Mouse (Mus musculus) forebrain, embryonic 10.5 days (tissue): ENCODE data around the gene Trmt1. TPM values are rescaled to one million over a fixed set of nuclear protein-coding genes. Genes with fewer than 3 reads are reported as not detected.
A peak's percentile ranks its signal among the peaks of the same experiment; 100 is the strongest.

Experiments
- DNase-seq: peaks from one replicate; pipeline ENCODE4 v3.0.0-alpha.2; 2017; ENCODE audit warnings: low spot score; ENCODE audit errors: extremely low spot score
- H3K27ac ChIP-seq: fragments of 300-500 bp; sonication (generic); 2 replicates; pipeline ENCODE4 v1.5.1; 2016; ENCODE audit warnings: mild to moderate bottlenecking
- H3K27me3 ChIP-seq: fragments of 300-500 bp; sonication (generic); 2 replicates; pipeline ENCODE4 v1.6.1; 2016; ENCODE audit warnings: mild to moderate bottlenecking; ENCODE audit not compliant: poor library complexity, severe bottlenecking
- H3K36me3 ChIP-seq: fragments of 300-500 bp; sonication (generic); replicated peaks from 2 replicates; pipeline ENCODE4 v1.6.1; 2016; ENCODE audit warnings: mild to moderate bottlenecking, moderate library complexity
- H3K4me1 ChIP-seq: fragments of 300-500 bp; sonication (generic); 2 replicates; pipeline ENCODE4 v1.6.1; 2016
- H3K4me3 ChIP-seq: fragments of 300-500 bp; sonication (generic); 2 replicates; pipeline ENCODE4 v1.5.1; 2016; ENCODE audit warnings: mild to moderate bottlenecking, moderate library complexity
- H3K9me3 ChIP-seq: fragments of 300-500 bp; sonication (generic); 2 replicates; pipeline ENCODE4 v1.6.1; 2016; ENCODE audit warnings: mild to moderate bottlenecking, moderate library complexity
- WGBS: fragments of 180-500 bp; shearing (Covaris S2); methylation state at CpG from one replicate; pipeline ENCODE4 v1.1.7; 2016; 5-methylcytosine and 5-hydroxymethylcytosine counted together
- polyA plus RNA-seq: library from polyadenylated mRNA; unstranded; fragments of >200 nt; fragmentation: Nextera tagmentation; extraction: Ambion mirVana; gene quantifications from 2 replicates; pipeline ENCODE4 v1.2.1, GENCODE M21; 2016

Gene Trmt1
- polyA plus RNA-seq, 1 experiment from 2014 or later = 68.8 TPM

- H3K27ac ChIP-seq = 0 out of 2 replicates have a peak overlapping the region, but pooled peaks have one; percentile 58
- WGBS = 74% methylated on average over 9 of the region's 9 CpGs
Measured at GRCm38 (mm10) chr8:84653092-84653631, 32.9 kb upstream of the Trmt1 start.

DNA sequence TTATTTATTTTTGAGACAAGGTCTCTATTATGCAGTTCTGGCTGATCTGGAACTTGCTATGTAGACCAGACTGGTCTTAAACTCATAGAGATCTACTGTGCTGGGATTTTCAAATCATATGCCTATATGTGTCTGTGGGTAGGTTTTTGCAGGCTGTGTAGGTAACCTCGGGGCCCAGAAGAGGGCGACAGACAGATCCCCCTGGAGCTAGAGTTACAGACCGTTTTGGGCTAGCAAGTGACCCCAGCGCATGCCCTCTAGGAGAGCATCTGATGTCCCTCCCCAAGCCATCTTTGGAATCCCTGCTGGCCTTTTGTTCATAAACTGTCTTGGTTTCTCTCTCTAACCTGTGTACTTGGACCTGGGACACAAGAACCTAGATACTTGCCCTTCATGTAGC is 31.5 kb upstream of the Trmt1 start:
- DNase-seq = no peak
- H3K27me3 ChIP-seq = no peaks in the 10 kb centered on the region
- 40% methylated on average over 4 of the region's 4 CpGs for WGBS
- no peaks in the 10 kb centered on the region for H3K36me3 ChIP-seq
- peak overlapping the region; percentile 95 for H3K27ac ChIP-seq
- H3K4me3 ChIP-seq = peak overlapping the region; percentile 53; the same call in 1 of the 2 replicates
- no peaks in the 10 kb centered on the region for H3K9me3 ChIP-seq
- H3K4me1 ChIP-seq = peaks cover 74% of the 10 kb centered on the region

More at GRCm38 (mm10) chr8:84653092-84653631, 32.9 kb upstream of the Trmt1 start:
- H3K4me3 ChIP-seq = no peak overlapping the region
- H3K4me1 ChIP-seq = peaks cover 60% of the 10 kb centered on the region
- H3K36me3 ChIP-seq = no peaks in the 10 kb centered on the region
- no peaks in the 10 kb centered on the region for H3K27me3 ChIP-seq
- H3K9me3 ChIP-seq = no peaks in the 10 kb centered on the region
- DNase-seq = no peak

DNA sequence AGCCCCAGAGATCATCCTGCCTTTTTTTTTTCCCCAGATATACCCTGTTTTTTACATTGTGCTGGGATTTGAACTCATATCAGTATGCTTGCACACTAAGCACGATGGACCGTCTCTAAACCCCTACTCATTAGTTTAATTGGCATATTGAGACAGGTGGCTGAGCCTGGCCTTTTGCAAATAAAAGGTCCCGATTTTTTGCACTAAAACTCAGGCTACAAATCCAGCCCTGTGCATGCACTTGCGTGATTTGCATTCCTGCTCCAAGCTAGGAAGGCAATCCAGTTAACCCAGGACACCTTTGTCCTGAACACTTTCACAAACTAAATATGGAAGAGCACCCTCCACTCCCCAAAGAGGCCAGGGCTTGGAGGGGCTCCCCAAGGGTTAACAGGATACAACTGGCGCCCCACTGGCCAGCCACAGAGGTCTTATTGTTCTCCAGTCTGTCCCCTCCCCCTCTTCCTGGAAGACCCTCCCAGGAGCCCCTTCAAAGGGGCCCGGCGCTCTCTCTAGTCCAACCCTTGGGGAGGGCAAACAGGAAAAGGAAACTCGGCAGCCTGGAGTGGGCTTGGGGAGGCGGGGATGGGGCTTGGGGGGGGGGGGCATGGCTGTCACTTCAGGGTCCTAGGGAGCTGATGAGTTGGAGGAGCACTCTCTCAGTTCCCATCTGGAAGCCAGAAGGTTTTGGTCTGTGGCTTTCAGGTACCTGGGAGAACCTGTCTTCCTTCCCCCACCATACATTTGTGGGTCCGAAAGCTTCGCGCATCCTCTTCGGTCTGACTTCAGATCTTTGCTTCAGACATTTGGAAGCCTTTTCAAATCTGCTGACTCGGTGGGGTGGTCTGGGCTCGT is 30.5 kb upstream of the Trmt1 start:
- H3K4me3 ChIP-seq = peak overlapping the region; percentile 53
- no peaks in the 10 kb centered on the region for H3K36me3 ChIP-seq
- no peaks in the 10 kb centered on the region for H3K9me3 ChIP-seq
- peaks cover 76% of the 10 kb centered on the region for H3K4me1 ChIP-seq
- under 1% methylated on average over 15 of the region's 15 CpGs for WGBS
- peak overlapping the region; percentile 95 for H3K27ac ChIP-seq
- DNase-seq = peak; percentile 82
- no peaks in the 10 kb centered on the region for H3K27me3 ChIP-seq

DNA sequence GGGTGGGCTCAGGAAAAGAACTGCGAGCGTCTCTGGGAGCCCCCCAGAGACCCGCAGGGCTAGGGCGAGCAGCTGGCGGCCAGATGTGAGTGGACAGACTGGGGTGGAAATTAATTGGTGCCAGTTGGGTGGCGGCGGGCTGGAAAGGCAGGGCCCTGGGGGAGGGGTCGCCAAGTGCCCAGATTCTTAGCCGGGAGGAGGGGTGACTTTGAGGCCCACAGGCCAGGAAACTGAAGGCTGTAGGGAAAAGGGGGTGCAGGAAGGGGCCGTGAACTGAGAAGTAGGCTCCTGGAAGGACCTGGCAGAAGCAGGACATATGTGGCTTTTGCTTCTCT is 29.9 kb upstream of the Trmt1 start:
- H3K4me3 ChIP-seq = peak overlapping the region; percentile 53
- 1% methylated on average over 10 of the region's 10 CpGs for WGBS
- H3K27me3 ChIP-seq = no peaks in the 10 kb centered on the region
- H3K27ac ChIP-seq = peak overlapping the region; percentile 95
- DNase-seq = peak; percentile 83
- no peaks in the 10 kb centered on the region for H3K36me3 ChIP-seq
- no peaks in the 10 kb centered on the region for H3K9me3 ChIP-seq
- H3K4me1 ChIP-seq = peaks cover 76% of the 10 kb centered on the region

DNA sequence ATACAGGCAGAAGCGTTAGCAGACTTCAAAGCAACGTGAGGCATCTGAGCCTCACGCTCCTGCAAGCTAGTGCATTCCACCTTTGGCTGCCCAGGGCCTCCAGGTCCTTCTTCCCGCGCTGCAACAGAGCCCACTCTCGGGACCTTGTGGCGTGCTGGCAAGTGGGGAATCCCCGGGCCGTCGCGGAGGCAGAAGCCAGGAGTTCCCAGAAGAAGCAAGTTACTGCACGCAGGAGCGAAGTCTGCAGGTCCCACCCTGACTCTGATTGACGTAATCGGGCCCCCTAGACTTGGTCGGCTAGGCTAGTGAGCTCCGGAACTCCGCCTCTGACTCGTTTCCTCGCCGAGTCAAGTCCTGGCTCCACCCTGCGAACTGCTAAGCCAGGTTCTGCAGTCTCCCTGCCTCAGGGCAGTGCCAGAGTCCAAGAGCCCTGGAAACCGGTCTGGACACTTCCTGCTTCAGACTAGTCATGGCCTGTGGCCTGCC is 29.4 kb upstream of the Trmt1 start:
- Histone ChIP-seq H3K4me3 (peak overlapping the region; percentile 53), H3K9me3 (no peaks in the 10 kb centered on the region), H3K4me1 (peaks cover 78% of the 10 kb centered on the region), H3K36me3 (no peaks in the 10 kb centered on the region), H3K27ac (peak overlapping the region; percentile 95), H3K27me3 (no peaks in the 10 kb centered on the region)
- DNase-seq = peak; percentile 71
- WGBS = 1% methylated on average over 23 of the region's 23 CpGs

DNA sequence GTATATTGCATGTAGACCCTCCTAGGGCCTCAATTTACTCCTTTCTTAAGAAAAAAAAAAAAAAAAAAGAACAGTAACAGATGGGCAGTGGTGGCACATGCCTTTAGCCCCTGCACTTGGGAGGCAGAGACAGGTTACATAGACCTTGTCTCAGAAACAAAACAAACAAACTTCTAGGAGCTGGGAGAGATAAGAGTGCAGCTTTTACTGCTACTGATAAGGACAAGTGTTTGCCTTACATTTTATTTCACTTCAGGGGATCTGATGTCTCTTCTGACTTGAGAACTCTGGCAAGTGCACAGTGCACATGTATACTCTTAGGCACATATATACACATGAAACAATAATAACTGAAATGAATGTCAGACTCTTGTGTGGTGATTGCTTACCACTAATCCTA is 28.9 kb upstream of the Trmt1 start:
- peak overlapping the region; percentile 53 for H3K4me3 ChIP-seq
- no peaks in the 10 kb centered on the region for H3K27me3 ChIP-seq
- peaks cover 83% of the 10 kb centered on the region for H3K4me1 ChIP-seq
- no peaks in the 10 kb centered on the region for H3K9me3 ChIP-seq
- no peak for DNase-seq
- H3K27ac ChIP-seq = peak overlapping the region; percentile 95
- H3K36me3 ChIP-seq = no peaks in the 10 kb centered on the region

DNA sequence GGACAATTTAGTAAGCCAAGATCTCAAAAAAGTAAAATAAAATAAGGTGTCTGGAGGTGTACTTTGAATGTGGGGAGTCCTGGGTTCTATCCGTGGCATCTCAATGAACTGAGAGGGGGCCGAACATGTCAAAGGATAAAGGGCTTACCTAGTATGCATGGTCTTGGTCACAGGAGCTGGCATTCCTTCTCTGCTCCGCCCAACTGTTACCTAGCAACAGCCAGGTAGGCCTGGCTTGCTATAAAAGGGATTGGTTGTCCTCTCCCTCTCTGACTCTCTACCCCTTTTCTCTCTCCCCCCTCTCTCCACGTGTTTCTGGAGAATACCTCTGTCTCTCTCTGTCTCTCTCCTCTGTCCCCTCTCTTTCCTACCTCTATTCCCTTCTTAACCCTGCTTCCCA is 28.4 kb upstream of the Trmt1 start:
- Histone ChIP-seq H3K4me1 (peaks cover 83% of the 10 kb centered on the region), H3K36me3 (no peaks in the 10 kb centered on the region), H3K27me3 (no peaks in the 10 kb centered on the region), H3K4me3 (peak overlapping the region; percentile 53; the same call in 1 of the 2 replicates), H3K27ac (peak overlapping the region; percentile 95), H3K9me3 (no peaks in the 10 kb centered on the region)
- no peak for DNase-seq
- 38% methylated on average over 4 of the region's 4 CpGs for WGBS

- H3K27me3 ChIP-seq = no peaks in the 10 kb centered on the region
- peak overlapping the region; percentile 94; the same call in 1 of the 2 replicates for H3K27ac ChIP-seq
- 42% methylated on average over 1 of the region's 1 CpGs for WGBS
- no peaks in the 10 kb centered on the region for H3K9me3 ChIP-seq
- peaks cover 90% of the 10 kb centered on the region for H3K4me1 ChIP-seq
- DNase-seq = no peak
- H3K4me3 ChIP-seq = peak overlapping the region; percentile 97; the same call in 1 of the 2 replicates
- H3K36me3 ChIP-seq = no peaks in the 10 kb centered on the region
Measured at GRCm38 (mm10) chr8:84658951-84659350, 27.2 kb upstream of the Trmt1 start.

DNA sequence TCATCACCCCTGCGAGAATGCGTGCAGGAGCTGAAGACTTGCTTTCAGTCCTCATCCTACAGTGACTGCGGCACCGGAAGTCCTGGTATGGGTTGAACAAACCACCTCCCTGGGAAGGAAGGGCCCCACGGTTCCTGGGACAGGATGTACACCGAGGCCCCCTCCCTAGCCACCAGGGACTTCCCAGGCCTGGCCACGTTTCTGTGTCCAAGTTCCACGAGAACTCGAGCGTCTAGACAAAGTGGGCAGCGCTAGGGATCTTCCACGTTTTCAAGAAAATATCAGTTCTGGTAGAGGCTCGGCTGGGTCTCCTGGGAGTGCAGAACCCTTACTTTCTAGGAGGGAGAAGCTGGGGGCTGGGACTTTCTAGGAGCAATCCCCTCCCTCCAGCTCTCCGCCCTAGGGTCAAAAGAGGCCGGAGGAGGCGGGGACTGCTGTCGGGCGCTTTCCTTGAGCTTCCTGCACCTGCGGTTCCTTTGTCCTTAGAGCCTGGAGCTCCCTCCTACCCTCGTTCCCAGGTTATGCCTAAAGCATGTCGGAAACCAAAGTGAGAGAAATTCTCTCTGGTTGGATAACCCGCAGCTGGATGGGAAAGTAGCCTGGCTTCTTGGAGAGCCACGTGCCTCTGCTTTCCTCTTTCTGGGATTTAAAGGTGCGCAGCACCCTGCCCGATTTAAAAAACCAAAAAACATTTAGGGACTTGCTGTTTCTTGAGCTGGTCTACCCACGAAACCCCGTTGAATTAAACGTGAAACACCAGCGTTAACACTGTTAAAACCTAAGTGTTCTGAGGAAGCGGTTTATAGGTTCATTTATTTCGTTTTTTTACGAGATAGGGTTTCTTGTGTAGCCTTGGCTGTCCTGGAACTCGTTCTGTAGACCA is 25.9 kb upstream of the Trmt1 start:
- Histone ChIP-seq H3K9me3 (no peaks in the 10 kb centered on the region), H3K36me3 (no peaks in the 10 kb centered on the region), H3K4me1 (peaks cover 90% of the 10 kb centered on the region), H3K27ac (peak overlapping the region; percentile 94), H3K4me3 (peak overlapping the region; percentile 97), H3K27me3 (no peaks in the 10 kb centered on the region)
- WGBS = under 1% methylated on average over 33 of the region's 33 CpGs
- DNase-seq = peak; percentile 80

DNA sequence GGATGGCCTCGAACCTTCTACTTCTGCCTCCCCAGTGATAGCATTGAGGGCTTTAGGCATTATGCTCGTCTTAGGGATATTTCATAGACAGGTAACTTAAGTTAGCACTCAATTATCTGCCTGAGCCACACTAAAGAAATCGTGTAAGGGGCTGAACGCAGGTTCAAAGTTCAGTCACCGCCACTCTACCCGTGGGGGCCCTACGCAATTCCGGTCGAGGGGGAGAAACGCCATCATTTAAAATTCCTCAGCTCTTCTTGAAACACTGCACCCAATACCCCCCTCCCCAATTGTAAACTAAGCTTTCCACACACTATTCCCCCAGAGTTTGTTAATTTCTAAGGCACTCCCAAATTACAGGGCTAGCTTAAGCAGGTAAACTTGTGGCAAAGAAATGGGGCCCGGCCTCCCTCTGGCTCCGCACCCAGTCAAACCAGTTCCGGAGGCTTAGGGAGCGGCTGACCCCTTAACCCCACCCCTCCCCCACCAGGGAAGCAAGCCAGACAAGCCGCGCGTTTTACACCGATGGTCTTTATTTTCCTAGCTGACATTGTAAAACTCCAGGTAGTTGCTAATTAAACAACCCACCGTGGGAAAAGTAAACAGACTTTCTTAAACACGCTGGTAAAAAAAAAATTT is 25.2 kb upstream of the Trmt1 start:
- Histone ChIP-seq H3K27me3 (no peaks in the 10 kb centered on the region), H3K4me3 (peak overlapping the region; percentile 97), H3K27ac (peak overlapping the region; percentile 94), H3K9me3 (no peaks in the 10 kb centered on the region), H3K4me1 (peaks cover 90% of the 10 kb centered on the region), H3K36me3 (no peaks in the 10 kb centered on the region)
- under 1% methylated on average over 20 of the region's 20 CpGs for WGBS
- DNase-seq = peak; percentile 64

DNA sequence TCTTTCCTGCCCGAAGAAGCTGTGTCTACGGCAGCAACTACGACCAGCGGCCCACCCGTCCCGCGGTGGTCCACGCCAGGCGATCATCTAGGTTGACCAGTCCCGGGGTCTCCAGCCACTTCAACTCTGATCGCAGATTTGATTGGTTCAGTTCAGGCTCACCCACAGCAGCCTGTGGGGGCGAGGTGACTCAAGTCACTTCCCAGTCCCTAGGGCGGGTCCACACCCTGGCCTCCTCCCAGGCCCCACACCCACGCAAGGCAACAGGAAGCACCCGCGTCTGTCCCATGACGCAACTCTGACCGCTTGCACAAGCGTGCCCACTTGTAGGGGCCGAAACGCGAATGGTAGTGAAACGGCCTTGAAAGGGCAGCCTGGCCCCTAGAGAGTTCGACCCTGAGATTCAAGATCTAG is 24.6 kb upstream of the Trmt1 start:
- H3K27me3 ChIP-seq = no peaks in the 10 kb centered on the region
- peaks cover 89% of the 10 kb centered on the region for H3K4me1 ChIP-seq
- peak overlapping the region; percentile 97 for H3K4me3 ChIP-seq
- DNase-seq = peak; percentile 69
- H3K27ac ChIP-seq = peak overlapping the region; percentile 94
- peaks cover 1% of the 10 kb centered on the region for H3K36me3 ChIP-seq
- no peaks in the 10 kb centered on the region for H3K9me3 ChIP-seq
- under 1% methylated on average over 24 of the region's 24 CpGs for WGBS

DNA sequence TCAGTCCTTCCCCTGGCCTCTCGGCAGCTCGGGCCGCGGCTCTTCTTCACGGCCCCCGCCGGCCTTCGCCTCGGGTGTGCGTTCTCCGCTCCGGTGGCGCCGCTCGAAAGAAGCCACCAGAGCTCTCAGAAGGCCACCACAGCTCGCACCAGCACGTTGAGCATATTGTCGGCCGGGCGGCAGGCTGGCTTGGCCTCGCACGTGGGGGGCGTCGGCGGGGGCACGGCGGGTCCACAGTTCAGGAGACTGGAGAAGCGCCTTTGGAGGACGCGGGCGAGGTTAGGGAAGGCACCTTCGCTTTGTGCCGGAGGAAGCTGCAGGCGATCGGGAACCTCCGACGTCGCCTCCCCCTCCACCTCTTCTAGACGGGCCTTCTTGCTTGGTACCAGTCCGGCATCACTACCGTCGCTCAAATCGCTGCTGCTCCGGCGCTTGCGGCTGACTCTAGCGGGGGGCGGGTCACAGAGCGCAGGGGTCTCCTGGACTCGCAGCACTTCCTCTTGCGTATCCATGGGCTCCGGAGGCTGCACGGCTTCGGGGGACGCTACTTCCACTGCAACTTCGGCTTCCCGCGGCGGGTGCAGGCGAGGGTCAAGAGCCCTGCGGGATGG is 24.0 kb upstream of the Trmt1 start:
- under 1% methylated on average over 61 of the region's 61 CpGs for WGBS
- Histone ChIP-seq H3K36me3 (peaks cover 7% of the 10 kb centered on the region), H3K4me3 (peak overlapping the region; percentile 97), H3K27ac (peak overlapping the region; percentile 94), H3K27me3 (no peaks in the 10 kb centered on the region), H3K9me3 (no peaks in the 10 kb centered on the region), H3K4me1 (peaks cover 89% of the 10 kb centered on the region)
- DNase-seq = peak; percentile 73
